Mouse (Mus musculus) embryonic facial prominence, embryonic 12.5 days (tissue): ENCODE results near the gene Ip6k3. TPM values are rescaled to one million over a fixed set of nuclear protein-coding genes. Genes with fewer than 3 reads are reported as not detected.

Experiments used
- ATAC-seq: fragments of 200-750 bp; cut with Nextera tagmentation; 2 replicates; pipeline ENCODE4 v1.8.0; 2017; ENCODE audit not compliant: insufficient number of reproducible peaks, insufficient read depth, low FRiP score, low TSS enrichment
- H3K27ac ChIP-seq: fragments of 300-500 bp; sonication (generic); 2 replicates; pipeline ENCODE4 v1.5.1; 2016; ENCODE audit warnings: mild to moderate bottlenecking
- H3K27me3 ChIP-seq: fragments of 300-500 bp; sonication (generic); 2 replicates; pipeline ENCODE4 v1.6.1; 2016; ENCODE audit warnings: mild to moderate bottlenecking, moderate library complexity
- H3K36me3 ChIP-seq: fragments of 300-500 bp; sonication (generic); 2 replicates; pipeline ENCODE4 v1.6.1; 2016; ENCODE audit warnings: mild to moderate bottlenecking
- H3K4me1 ChIP-seq: fragments of 300-500 bp; sonication (generic); 2 replicates; pipeline ENCODE4 v1.6.1; 2016
- H3K4me2 ChIP-seq: fragments of 300-500 bp; sonication (generic); replicated peaks from 2 replicates; pipeline ENCODE4 v1.6.1; 2016; ENCODE audit warnings: mild to moderate bottlenecking, moderate library complexity
- H3K4me3 ChIP-seq: fragments of 300-500 bp; sonication (generic); 2 replicates; pipeline ENCODE4 v1.5.1; 2016; ENCODE audit warnings: mild to moderate bottlenecking
- H3K9ac ChIP-seq: fragments of 300-500 bp; sonication (generic); 2 replicates; pipeline ENCODE4 v1.6.1; 2016; ENCODE audit warnings: mild to moderate bottlenecking, moderate library complexity
- H3K9me3 ChIP-seq: fragments of 300-500 bp; sonication (generic); 2 replicates; pipeline ENCODE4 v1.6.1; 2016; ENCODE audit warnings: mild to moderate bottlenecking, moderate library complexity
- WGBS: fragments of 180-500 bp; shearing (Covaris S2); methylation state at CpG from one replicate; pipeline ENCODE4 v1.1.7; 2016; 5-methylcytosine and 5-hydroxymethylcytosine counted together
- polyA plus RNA-seq: library from polyadenylated mRNA; unstranded; fragments of >200 nt; fragmentation: Nextera tagmentation; extraction: Ambion mirVana; gene quantifications from 2 replicates; pipeline ENCODE4 v1.2.1, GENCODE M21; 2016

Gene Ip6k3
- polyA plus RNA-seq, 1 experiment from 2014 or later, result 0.35 TPM

DNA sequence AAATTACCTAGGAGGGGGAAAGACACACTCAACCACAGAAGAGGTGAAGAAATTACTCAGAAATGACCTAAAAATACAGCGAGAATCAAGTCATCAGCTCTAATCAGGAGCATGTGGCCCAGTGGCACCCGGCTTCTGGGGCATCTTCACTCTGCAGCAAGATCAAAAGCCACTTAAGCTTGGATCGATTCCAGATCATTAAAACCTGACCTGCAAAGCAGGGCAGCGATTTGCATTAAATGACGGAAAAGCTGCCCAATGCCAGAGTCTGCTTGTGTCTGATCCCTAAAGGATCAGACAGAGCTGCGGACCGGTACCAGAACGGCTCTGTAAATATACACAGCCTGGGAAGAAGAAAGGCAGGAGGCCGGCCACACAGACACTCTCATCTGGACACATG, 28.6 kb upstream of the Ip6k3 start:
- Histone ChIP-seq H3K4me3 (no peak overlapping the region), H3K27ac (no peak overlapping the region; the same call in 1 of the 2 replicates), H3K4me1 (0 out of 2 replicates have a peak, but pooled peaks cover 2% of the 10 kb centered on the region), H3K36me3 (peaks cover 97% of the 10 kb centered on the region), H3K4me2 (no peak overlapping the region), H3K9ac (no peak overlapping the region), H3K9me3 (no peaks in the 10 kb centered on the region), H3K27me3 (no peaks in the 10 kb centered on the region)
- WGBS, result 58% methylated on average over 9 of the region's 9 CpGs
- no peak for ATAC-seq

- H3K4me3 ChIP-seq, result no peak overlapping the region
- no peaks in the 10 kb centered on the region for H3K9me3 ChIP-seq
- H3K27ac ChIP-seq, result 0 out of 2 replicates have a peak overlapping the region, but pooled peaks have one; percentile 6
- no peak for ATAC-seq
- H3K4me2 ChIP-seq, result no peak overlapping the region
- peaks cover 97% of the 10 kb centered on the region for H3K36me3 ChIP-seq
- no peak overlapping the region for H3K9ac ChIP-seq
- 70% methylated on average over 20 of the region's 20 CpGs for WGBS
- 0 out of 2 replicates have a peak, but pooled peaks cover 2% of the 10 kb centered on the region for H3K4me1 ChIP-seq
- no peaks in the 10 kb centered on the region for H3K27me3 ChIP-seq
These were observed 26.9 kb upstream of the Ip6k3 start for GRCm38 (mm10) chr17:27194258-27195185.

GRCm38 (mm10) chr17:27191804-27192203, 24.2 kb upstream of the Ip6k3 start:
- 86% methylated on average over 5 of the region's 5 CpGs for WGBS
- Histone ChIP-seq H3K9me3 (no peaks in the 10 kb centered on the region), H3K36me3 (peaks cover 77% of the 10 kb centered on the region), H3K27me3 (no peaks in the 10 kb centered on the region), H3K9ac (no peak overlapping the region), H3K4me3 (no peak overlapping the region), H3K27ac (no peak overlapping the region), H3K4me1 (0 out of 2 replicates have a peak, but pooled peaks cover 2% of the 10 kb centered on the region), H3K4me2 (no peak overlapping the region)
- ATAC-seq, result no peak

DNA sequence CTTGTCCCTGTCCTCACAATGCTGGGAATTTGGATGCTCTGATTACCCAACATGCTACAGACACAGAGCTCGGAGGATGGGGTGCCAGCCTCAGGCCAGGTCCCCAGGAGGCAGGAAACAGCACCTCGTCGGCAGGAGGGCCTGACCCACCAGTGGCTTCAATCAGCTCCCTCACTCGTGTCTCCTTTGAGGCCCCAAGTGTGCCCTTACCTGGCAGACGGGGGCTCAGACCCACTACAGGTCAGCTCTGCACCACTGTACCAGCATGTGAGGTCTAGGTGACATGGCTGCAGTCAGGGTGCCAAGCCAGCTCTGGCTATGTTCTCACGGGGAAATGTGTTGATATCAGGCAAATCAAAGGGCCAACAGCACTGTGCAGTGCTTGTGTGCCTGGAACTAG, 23.6 kb upstream of the Ip6k3 start:
- Histone ChIP-seq H3K27ac (no peak overlapping the region), H3K9me3 (no peaks in the 10 kb centered on the region), H3K4me2 (no peak overlapping the region), H3K4me1 (0 out of 2 replicates have a peak, but pooled peaks cover 2% of the 10 kb centered on the region), H3K9ac (no peak overlapping the region), H3K36me3 (peaks cover 71% of the 10 kb centered on the region), H3K4me3 (no peak overlapping the region), H3K27me3 (no peaks in the 10 kb centered on the region)
- no peak for ATAC-seq
- WGBS, result 82% methylated on average over 6 of the region's 6 CpGs

- WGBS, result 40% methylated on average over 10 of the region's 10 CpGs
- H3K9me3 ChIP-seq, result no peaks in the 10 kb centered on the region
These were observed 22.1 kb upstream of the Ip6k3 start for GRCm38 (mm10) chr17:27189640-27190216.

GRCm38 (mm10) chr17:27188883-27189282, 21.3 kb upstream of the Ip6k3 start:
- no peak for ATAC-seq
- Histone ChIP-seq H3K4me1 (no peaks in the 10 kb centered on the region), H3K27ac (no peak overlapping the region), H3K4me2 (no peak overlapping the region), H3K4me3 (no peak overlapping the region), H3K36me3 (peaks cover 49% of the 10 kb centered on the region), H3K9ac (no peak overlapping the region), H3K27me3 (no peaks in the 10 kb centered on the region), H3K9me3 (no peaks in the 10 kb centered on the region)
- WGBS, result 75% methylated on average over 9 of the region's 9 CpGs

More at GRCm38 (mm10) chr17:27189640-27190216, 22.1 kb upstream of the Ip6k3 start:
- no peak overlapping the region for H3K4me3 ChIP-seq
- H3K9ac ChIP-seq, result no peak overlapping the region
- ATAC-seq, result peak; percentile 30; the same call in 1 of the 2 replicates
- no peak overlapping the region for H3K4me2 ChIP-seq
- no peaks in the 10 kb centered on the region for H3K4me1 ChIP-seq
- no peak overlapping the region for H3K27ac ChIP-seq
- H3K27me3 ChIP-seq, result no peaks in the 10 kb centered on the region
- H3K36me3 ChIP-seq, result peaks cover 58% of the 10 kb centered on the region

DNA sequence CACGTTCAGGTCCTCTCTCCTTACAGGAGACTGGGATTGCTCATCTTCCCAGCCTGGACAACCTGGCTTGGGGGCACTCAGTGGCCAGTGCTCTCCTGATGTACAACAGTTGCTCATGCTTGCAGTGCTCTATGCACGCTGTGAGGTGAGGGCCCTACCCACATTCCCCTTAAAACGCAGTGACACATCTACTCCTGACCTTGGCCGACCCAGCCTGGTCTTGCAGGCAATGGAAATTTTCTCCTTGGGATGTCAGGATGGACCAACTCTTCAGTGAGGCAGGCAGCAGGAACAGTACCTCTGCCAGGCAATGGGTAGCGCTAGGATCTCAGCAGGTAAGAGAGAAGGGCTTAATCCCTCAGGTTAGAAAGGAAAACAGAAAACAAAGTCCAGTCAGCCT, 19.5 kb upstream of the Ip6k3 start:
- Histone ChIP-seq H3K4me1 (no peaks in the 10 kb centered on the region), H3K27me3 (no peaks in the 10 kb centered on the region), H3K27ac (no peak overlapping the region), H3K9me3 (no peaks in the 10 kb centered on the region), H3K4me3 (no peak overlapping the region), H3K36me3 (peaks cover 31% of the 10 kb centered on the region), H3K4me2 (no peak overlapping the region), H3K9ac (no peak overlapping the region)
- WGBS, result 51% methylated on average over 5 of the region's 5 CpGs
- no peak for ATAC-seq

DNA sequence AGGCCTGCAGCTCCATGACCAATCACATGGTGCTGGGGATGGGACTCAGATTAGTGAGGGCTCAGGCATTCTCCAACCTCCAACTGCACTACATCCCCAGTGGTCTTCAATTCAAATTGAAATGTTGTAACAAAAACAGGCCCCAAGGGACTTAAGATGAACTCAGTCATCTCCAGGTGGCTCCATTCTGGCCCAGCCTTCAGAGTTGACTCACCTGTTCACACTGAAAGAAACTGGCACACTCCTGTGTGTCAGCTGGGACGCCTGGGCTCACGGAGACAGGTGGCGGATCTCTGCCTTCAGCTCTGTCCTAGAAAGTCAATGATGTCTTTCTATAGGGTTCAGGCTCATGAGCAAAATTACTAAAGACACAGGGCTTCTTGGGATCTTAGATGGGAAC, 18.5 kb upstream of the Ip6k3 start:
- no peak overlapping the region for H3K4me2 ChIP-seq
- no peak overlapping the region for H3K27ac ChIP-seq
- no peak for ATAC-seq
- no peaks in the 10 kb centered on the region for H3K4me1 ChIP-seq
- no peak overlapping the region for H3K9ac ChIP-seq
- no peaks in the 10 kb centered on the region for H3K9me3 ChIP-seq
- H3K36me3 ChIP-seq, result peaks cover 21% of the 10 kb centered on the region
- whole genome bisulfite sequencing, result 89% methylated on average over 3 of the region's 3 CpGs
- H3K4me3 ChIP-seq, result no peak overlapping the region
- no peaks in the 10 kb centered on the region for H3K27me3 ChIP-seq

DNA sequence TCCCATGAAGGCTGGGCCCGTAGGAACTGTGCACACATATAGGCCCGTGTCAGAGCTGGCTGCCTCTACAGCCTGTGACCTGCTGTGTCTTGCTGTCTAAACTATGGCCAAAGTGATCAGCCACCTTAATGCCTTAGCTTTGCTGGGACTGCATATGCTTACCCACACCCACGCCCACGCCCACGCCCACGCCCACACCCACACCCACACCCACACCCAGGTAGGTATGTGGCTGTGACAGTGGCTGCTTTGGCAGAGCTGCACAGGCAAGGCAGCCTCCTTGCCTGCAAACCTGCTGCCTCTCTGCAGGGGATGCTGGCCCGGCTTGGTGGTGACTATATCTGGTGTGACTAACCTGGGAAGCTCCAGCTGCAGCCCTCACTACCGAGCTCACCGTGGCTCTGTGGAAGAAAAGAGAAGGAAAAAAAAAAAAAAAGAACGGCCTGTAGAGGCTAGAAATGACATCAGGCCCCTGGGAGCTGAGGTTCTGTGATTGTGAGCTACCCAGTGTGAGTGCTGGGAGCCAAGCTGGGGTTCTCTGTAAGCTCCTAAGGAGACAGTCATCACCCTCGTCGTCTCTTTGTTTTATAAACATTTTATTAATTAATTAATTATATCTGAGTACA, 16.2 kb upstream of the Ip6k3 start:
- 85% methylated on average over 12 of the region's 12 CpGs for WGBS
- Histone ChIP-seq H3K27ac (no peak overlapping the region), H3K9ac (no peak overlapping the region), H3K4me1 (0 out of 2 replicates have a peak, but pooled peaks cover 3% of the 10 kb centered on the region), H3K9me3 (no peaks in the 10 kb centered on the region), H3K27me3 (no peaks in the 10 kb centered on the region), H3K4me2 (no peak overlapping the region), H3K4me3 (no peak overlapping the region), H3K36me3 (no peaks in the 10 kb centered on the region)
- 0 out of 2 replicates have a peak, but pooled peaks have one; percentile 9 for ATAC-seq

GRCm38 (mm10) chr17:27182401-27182800, 14.8 kb upstream of the Ip6k3 start:
- Histone ChIP-seq H3K4me2 (no peak overlapping the region), H3K9ac (no peak overlapping the region), H3K27me3 (no peaks in the 10 kb centered on the region), H3K27ac (no peak overlapping the region), H3K36me3 (no peaks in the 10 kb centered on the region), H3K9me3 (no peaks in the 10 kb centered on the region), H3K4me1 (0 out of 2 replicates have a peak, but pooled peaks cover 3% of the 10 kb centered on the region), H3K4me3 (no peak overlapping the region)
- ATAC-seq, result no peak
- 75% methylated on average over 5 of the region's 5 CpGs for WGBS

DNA sequence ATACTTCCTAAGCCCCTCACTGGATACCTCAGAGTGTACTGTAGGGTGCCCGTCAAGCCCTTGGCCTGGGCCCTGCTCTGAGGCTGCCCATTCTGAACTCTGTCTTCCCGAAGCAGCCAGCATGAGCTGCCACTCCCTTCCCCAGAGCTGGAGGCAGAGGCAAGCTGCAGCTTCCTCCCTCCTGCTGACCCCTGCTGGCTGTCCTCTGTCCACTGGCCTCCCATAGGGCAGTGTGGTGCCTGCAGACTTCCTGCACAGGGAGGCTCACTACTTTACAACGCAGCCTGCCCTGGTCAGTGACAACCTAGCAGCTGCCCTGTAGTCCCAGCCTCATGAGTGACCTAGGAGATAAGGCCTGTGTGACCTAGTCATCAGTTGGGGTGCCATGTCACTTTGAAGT, 14.1 kb upstream of the Ip6k3 start:
- Histone ChIP-seq H3K27ac (no peak overlapping the region), H3K4me1 (0 out of 2 replicates have a peak, but pooled peaks cover 3% of the 10 kb centered on the region), H3K9ac (no peak overlapping the region), H3K4me2 (no peak overlapping the region), H3K9me3 (no peaks in the 10 kb centered on the region), H3K27me3 (no peaks in the 10 kb centered on the region), H3K4me3 (no peak overlapping the region), H3K36me3 (no peaks in the 10 kb centered on the region)
- WGBS, result 31% methylated on average over 3 of the region's 3 CpGs
- no peak for ATAC-seq
